Mouse (Mus musculus) heart, embryonic 12.5 days (tissue): ENCODE measurements at regions not wholly inside any gene's neighbourhood (a gene's known extent, or its start where the extent isn't known, plus 50 kb on each side); places are given as distances from the start of the nearest gene placed in this dataset.

ENCODE experiments used
- ATAC-seq: fragments of 200-750 bp; cut with Nextera tagmentation; 2 replicates; pipeline ENCODE4 v1.8.0; 2017; ENCODE audit warnings: moderate TSS enrichment, moderate library complexity; ENCODE audit not compliant: insufficient number of reproducible peaks, low FRiP score
- H3K27ac ChIP-seq: fragments of 300-500 bp; sonication (generic); 2 replicates; pipeline ENCODE4 v1.5.1; 2016; ENCODE audit warnings: mild to moderate bottlenecking, moderate library complexity; ENCODE audit not compliant: poor library complexity, severe bottlenecking
- H3K27me3 ChIP-seq: fragments of 300-500 bp; sonication (generic); replicated peaks from 2 replicates; pipeline ENCODE4 v1.6.1; 2016; ENCODE audit warnings: mild to moderate bottlenecking, moderate library complexity
- H3K36me3 ChIP-seq: fragments of 300-500 bp; sonication (generic); 2 replicates; pipeline ENCODE4 v1.6.1; 2016; ENCODE audit warnings: mild to moderate bottlenecking, moderate library complexity
- H3K4me1 ChIP-seq: fragments of 300-500 bp; sonication (generic); replicated peaks from 2 replicates; pipeline ENCODE4 v1.6.1; 2016; ENCODE audit warnings: mild to moderate bottlenecking
- H3K4me2 ChIP-seq: fragments of 300-500 bp; sonication (generic); 2 replicates; pipeline ENCODE4 v1.6.1; 2016; ENCODE audit warnings: mild to moderate bottlenecking, moderate library complexity
- H3K4me3 ChIP-seq: fragments of 300-500 bp; sonication (generic); 2 replicates; pipeline ENCODE4 v1.5.1; 2016; ENCODE audit warnings: mild to moderate bottlenecking
- H3K9ac ChIP-seq: fragments of 300-500 bp; sonication (generic); 2 replicates; pipeline ENCODE4 v1.6.1; 2016; ENCODE audit warnings: mild to moderate bottlenecking, moderate library complexity
- H3K9me3 ChIP-seq: fragments of 300-500 bp; sonication (generic); replicated peaks from 2 replicates; pipeline ENCODE4 v1.6.1; 2016; ENCODE audit warnings: mild to moderate bottlenecking, moderate library complexity
- WGBS: fragments of 180-500 bp; shearing (Covaris S2); methylation state at CpG from one replicate; pipeline ENCODE4 v1.1.7; 2016; 5-methylcytosine and 5-hydroxymethylcytosine counted together

DNA sequence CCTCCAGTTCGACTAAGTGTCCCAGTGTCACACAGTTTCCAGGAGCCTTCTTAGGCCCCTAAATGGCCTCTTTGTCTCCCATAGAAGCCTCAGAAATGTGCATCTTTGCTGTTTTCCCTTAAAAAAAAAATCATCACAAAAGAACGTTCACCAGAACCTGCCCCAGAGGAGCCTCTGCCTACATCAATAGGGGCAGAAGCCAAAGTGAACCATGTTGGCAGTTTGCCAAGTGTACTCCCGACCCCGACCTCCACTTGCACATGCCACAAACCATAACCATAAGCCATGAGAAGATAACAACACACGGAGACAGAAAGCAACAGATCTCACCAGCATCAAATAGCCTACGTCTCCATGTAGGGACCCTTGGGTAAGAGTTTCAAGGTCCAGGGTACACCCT is 388.4 kb downstream of the Nedd1 start:
- H3K9me3 ChIP-seq: no peaks in the 10 kb centered on the region
- peaks cover 7% of the 10 kb centered on the region; the same call in 1 of the 2 replicates for H3K4me1 ChIP-seq
- no peak overlapping the region for H3K9ac ChIP-seq
- no peak for ATAC-seq
- WGBS: 34% methylated on average over 6 of the region's 6 CpGs
- H3K4me3 ChIP-seq: no peak overlapping the region
- no peak overlapping the region for H3K27ac ChIP-seq
- no peaks in the 10 kb centered on the region for H3K27me3 ChIP-seq
- no peak overlapping the region for H3K4me2 ChIP-seq
- H3K36me3 ChIP-seq: no peaks in the 10 kb centered on the region

DNA sequence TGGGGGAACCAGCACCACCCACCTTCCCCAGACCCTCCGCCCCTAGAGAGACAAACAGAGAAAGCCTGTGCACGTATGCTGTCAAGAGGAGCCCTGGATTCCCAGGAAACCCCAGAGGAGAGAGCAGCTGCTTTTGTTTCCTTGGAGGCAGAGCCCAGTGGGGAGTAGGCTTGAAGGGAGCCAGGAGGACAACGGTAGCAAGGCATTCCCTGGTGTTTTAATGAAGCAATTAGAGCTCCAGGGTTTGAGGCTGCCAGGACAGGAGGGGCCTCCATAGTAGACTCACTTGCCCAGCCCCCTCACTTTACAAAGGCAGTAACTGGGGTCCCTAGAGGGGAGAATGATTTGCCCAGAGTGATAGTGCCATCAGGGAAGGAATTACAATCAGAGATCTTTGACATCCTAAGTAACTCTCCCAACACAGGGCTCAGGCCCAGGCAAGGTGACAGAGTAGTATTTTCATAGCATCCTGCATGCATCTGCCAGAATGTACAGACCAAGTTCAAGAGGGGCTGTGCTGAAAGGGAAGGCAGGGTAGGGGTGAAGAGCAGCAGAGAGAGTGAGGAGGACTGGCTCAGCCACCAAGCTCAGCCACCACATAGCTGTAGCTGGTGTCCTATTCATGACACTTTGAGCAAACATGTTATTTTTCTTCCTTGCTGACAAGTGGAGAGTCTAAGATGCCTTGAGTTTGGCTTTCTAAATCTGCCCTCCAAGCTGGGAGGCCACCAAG is 389.0 kb downstream of the Nedd1 start:
- Histone ChIP-seq H3K4me3 (no peak overlapping the region), H3K4me1 (peaks cover 7% of the 10 kb centered on the region; the same call in 1 of the 2 replicates), H3K9me3 (no peaks in the 10 kb centered on the region), H3K4me2 (no peak overlapping the region), H3K36me3 (no peaks in the 10 kb centered on the region), H3K9ac (no peak overlapping the region), H3K27ac (no peak overlapping the region), H3K27me3 (no peaks in the 10 kb centered on the region)
- WGBS: 25% methylated on average over 3 of the region's 3 CpGs
- no peak for ATAC-seq

DNA sequence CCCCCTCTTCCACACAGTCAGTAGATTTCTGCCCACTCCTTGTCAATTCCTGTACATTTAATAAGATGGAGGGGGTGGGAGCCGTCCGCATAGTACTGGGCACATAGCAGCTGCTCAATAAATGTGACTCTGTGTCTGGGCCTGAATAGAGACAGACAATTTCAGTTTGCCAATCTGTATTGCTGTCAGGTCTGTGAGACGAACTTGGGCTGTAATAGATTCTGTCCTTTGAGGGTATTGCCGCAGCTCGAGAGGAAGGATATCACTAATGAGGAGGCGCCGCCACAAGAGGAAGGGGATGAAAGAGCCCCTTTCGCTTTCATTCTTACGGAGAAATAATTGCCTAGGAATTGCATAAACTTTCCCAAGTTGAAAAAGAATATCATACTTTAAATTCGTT is 392.1 kb downstream of the Nedd1 start:
- no peak for ATAC-seq
- WGBS: 79% methylated on average over 10 of the region's 10 CpGs
- H3K36me3 ChIP-seq: no peaks in the 10 kb centered on the region
- no peak overlapping the region for H3K4me2 ChIP-seq
- H3K27me3 ChIP-seq: no peaks in the 10 kb centered on the region
- peaks cover 15% of the 10 kb centered on the region; the same call in 1 of the 2 replicates for H3K4me1 ChIP-seq
- H3K4me3 ChIP-seq: no peak overlapping the region
- H3K27ac ChIP-seq: no peak overlapping the region
- H3K9me3 ChIP-seq: no peaks in the 10 kb centered on the region
- no peak overlapping the region for H3K9ac ChIP-seq

DNA sequence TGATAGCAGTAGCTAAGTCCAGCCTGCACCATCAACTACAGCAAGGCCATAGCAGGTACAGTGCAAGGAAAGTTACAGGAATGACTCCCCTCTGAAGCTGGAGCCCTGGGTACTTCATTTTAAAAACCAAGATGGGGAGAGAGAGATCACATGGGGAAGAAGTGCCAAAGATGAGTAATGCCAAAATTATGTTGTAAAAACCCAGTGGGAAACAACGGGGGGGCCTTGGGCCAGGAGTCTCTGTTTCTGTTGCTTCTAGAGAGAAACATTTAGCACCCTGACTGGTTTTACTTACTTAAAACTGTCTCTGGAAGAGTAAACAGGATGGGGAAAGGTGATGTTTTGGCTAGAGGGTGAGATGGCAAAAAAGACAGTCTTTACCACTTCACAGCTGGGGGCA is 392.6 kb downstream of the Nedd1 start:
- ATAC-seq: no peak
- Histone ChIP-seq H3K36me3 (no peaks in the 10 kb centered on the region), H3K9me3 (no peaks in the 10 kb centered on the region), H3K4me1 (peaks cover 19% of the 10 kb centered on the region), H3K4me3 (no peak overlapping the region), H3K27ac (no peak overlapping the region), H3K9ac (no peak overlapping the region), H3K27me3 (no peaks in the 10 kb centered on the region), H3K4me2 (no peak overlapping the region)
- WGBS: 58% methylated on average over 1 of the region's 1 CpGs

- Histone ChIP-seq H3K27me3 (no peaks in the 10 kb centered on the region), H3K9ac (no peak overlapping the region), H3K36me3 (no peaks in the 10 kb centered on the region), H3K9me3 (no peaks in the 10 kb centered on the region), H3K4me2 (no peak overlapping the region), H3K4me3 (no peak overlapping the region), H3K4me1 (peaks cover 15% of the 10 kb centered on the region), H3K27ac (no peak overlapping the region)
- WGBS: 34% methylated on average over 4 of the region's 4 CpGs
- ATAC-seq: no peak
These were observed 396.8 kb downstream of the Nedd1 start for GRCm38 (mm10) chr10:92325284-92325989.

DNA sequence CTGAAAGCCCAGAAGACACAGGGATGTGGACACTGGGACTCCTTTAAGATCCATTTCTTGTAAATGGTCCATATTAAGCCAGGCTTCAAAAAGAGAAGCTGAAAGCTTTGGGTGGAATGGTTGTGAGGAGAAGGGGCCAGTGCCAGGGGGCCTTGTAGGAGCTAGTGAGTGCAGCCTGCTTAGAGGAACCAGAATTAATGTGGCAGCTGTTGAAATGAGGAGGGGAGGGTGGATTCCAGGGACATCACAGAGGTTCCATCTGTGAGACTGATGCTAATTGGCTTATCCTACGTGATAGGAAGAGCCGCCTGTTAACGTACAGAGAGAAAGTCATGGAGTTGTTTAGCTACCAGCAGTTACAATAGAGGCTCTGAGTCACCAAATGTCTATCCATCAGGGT is 407.6 kb downstream of the Nedd1 start:
- ATAC-seq: no peak
- no peaks in the 10 kb centered on the region for H3K4me1 ChIP-seq
- no peak overlapping the region for H3K9ac ChIP-seq
- WGBS: 25% methylated on average over 3 of the region's 3 CpGs
- H3K4me3 ChIP-seq: no peak overlapping the region
- H3K4me2 ChIP-seq: no peak overlapping the region
- no peaks in the 10 kb centered on the region for H3K9me3 ChIP-seq
- no peak overlapping the region for H3K27ac ChIP-seq
- no peaks in the 10 kb centered on the region for H3K27me3 ChIP-seq
- no peaks in the 10 kb centered on the region for H3K36me3 ChIP-seq

- no peaks in the 10 kb centered on the region for H3K4me1 ChIP-seq
- no peak for ATAC-seq
- H3K9ac ChIP-seq: no peak overlapping the region
- H3K27me3 ChIP-seq: no peaks in the 10 kb centered on the region
- H3K9me3 ChIP-seq: no peaks in the 10 kb centered on the region
- WGBS: 79% methylated on average over 6 of the region's 6 CpGs
- no peak overlapping the region for H3K4me3 ChIP-seq
- no peak overlapping the region for H3K27ac ChIP-seq
- no peak overlapping the region for H3K4me2 ChIP-seq
- no peaks in the 10 kb centered on the region for H3K36me3 ChIP-seq
These were observed 409.9 kb downstream of the Nedd1 start for GRCm38 (mm10) chr10:92312278-92312677.

DNA sequence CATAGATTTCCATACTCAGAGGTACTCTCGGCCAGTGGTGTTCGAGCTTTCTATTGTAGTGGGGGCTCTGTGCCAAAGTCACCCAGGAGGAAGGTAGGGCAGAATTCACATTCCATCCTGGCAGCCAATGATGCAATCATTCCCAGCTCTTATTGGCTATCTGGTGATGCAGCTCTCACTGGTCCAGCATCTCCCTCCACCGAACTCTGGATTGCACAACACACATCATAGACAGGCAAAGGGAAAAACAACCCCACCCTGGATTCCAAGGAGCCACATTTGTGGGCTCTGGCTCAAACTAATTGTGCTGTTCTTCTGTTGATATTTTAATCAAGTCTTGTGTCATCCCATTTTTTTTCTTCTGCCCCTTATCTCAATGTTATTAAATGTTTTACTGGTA is 413.6 kb downstream of the Nedd1 start:
- no peaks in the 10 kb centered on the region for H3K4me1 ChIP-seq
- H3K4me3 ChIP-seq: no peak overlapping the region
- WGBS: 82% methylated on average over 3 of the region's 3 CpGs
- H3K4me2 ChIP-seq: no peak overlapping the region
- H3K36me3 ChIP-seq: no peaks in the 10 kb centered on the region
- no peaks in the 10 kb centered on the region for H3K27me3 ChIP-seq
- ATAC-seq: no peak
- no peak overlapping the region for H3K27ac ChIP-seq
- no peaks in the 10 kb centered on the region for H3K9me3 ChIP-seq
- H3K9ac ChIP-seq: no peak overlapping the region

- 41% methylated on average over 3 of the region's 3 CpGs for WGBS
- ATAC-seq: no peak
These were observed 414.4 kb downstream of the Nedd1 start for GRCm38 (mm10) chr10:92307861-92308260.

GRCm38 (mm10) chr10:92298693-92299092 is 423.5 kb downstream of the Nedd1 start:
- Histone ChIP-seq H3K27me3 (no peaks in the 10 kb centered on the region), H3K4me3 (no peak overlapping the region), H3K27ac (no peak overlapping the region), H3K4me1 (no peaks in the 10 kb centered on the region), H3K4me2 (no peak overlapping the region), H3K36me3 (no peaks in the 10 kb centered on the region), H3K9me3 (no peaks in the 10 kb centered on the region), H3K9ac (no peak overlapping the region)
- no peak for ATAC-seq
- 50% methylated on average over 13 of the region's 13 CpGs for WGBS

More at GRCm38 (mm10) chr10:92307861-92308260, 414.4 kb downstream of the Nedd1 start:
- no peak overlapping the region for H3K4me2 ChIP-seq
- no peaks in the 10 kb centered on the region for H3K9me3 ChIP-seq
- no peaks in the 10 kb centered on the region for H3K27me3 ChIP-seq
- H3K4me3 ChIP-seq: no peak overlapping the region
- no peaks in the 10 kb centered on the region for H3K36me3 ChIP-seq
- H3K27ac ChIP-seq: no peak overlapping the region
- H3K9ac ChIP-seq: no peak overlapping the region
- H3K4me1 ChIP-seq: no peaks in the 10 kb centered on the region

- Histone ChIP-seq H3K4me2 (no peak overlapping the region), H3K4me3 (no peak overlapping the region), H3K9me3 (no peaks in the 10 kb centered on the region), H3K36me3 (no peaks in the 10 kb centered on the region), H3K4me1 (no peaks in the 10 kb centered on the region), H3K27ac (no peak overlapping the region), H3K9ac (no peak overlapping the region), H3K27me3 (no peaks in the 10 kb centered on the region)
- WGBS: 84% methylated on average over 4 of the region's 4 CpGs
- no peak for ATAC-seq
These were observed 425.4 kb downstream of the Nedd1 start for GRCm38 (mm10) chr10:92296837-92297236.
